Mouse (Mus musculus) thymus, postnatal 10 days (tissue): ENCODE measurements around the gene Lhfp.

Experiments used
- DNase-seq, 2 experiments: peaks; one replicate each; pipeline ENCODE4 v3.0.0; 2021; ENCODE audit warnings: low spot score in 2 of 2

The Lhfp gene

GRCm38 (mm10) chr3:53151607-53152006 is 110.3 kb downstream of the Lhfp start:
- no peak for DNase-seq

- DNase-seq = no peak
Measured at GRCm38 (mm10) chr3:53161963-53162362, 120.6 kb downstream of the Lhfp start.

- no peak for DNase-seq
Measured at GRCm38 (mm10) chr3:53165281-53165680, 124.0 kb downstream of the Lhfp start.

DNA sequence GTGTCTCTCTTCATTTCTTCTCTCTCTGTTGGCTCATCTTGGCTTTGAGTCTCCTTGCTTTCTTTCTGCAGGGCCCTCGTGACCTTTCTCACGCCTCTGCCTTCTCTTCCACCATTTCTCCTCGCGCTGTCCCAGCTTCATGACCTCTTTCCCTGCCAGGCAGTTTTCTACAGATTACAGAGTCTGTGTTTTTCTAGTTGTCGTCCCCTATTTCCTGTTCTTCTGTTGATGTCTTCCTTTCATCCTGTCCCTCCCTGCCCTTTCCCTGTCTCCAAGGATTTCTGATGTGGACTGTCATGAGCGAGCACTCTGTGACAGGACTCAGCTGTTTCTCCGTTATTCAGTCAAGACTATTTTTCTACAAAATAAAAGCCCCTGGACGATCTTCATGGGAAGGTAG is 124.7 kb downstream of the Lhfp start:
- no peak for DNase-seq

DNA sequence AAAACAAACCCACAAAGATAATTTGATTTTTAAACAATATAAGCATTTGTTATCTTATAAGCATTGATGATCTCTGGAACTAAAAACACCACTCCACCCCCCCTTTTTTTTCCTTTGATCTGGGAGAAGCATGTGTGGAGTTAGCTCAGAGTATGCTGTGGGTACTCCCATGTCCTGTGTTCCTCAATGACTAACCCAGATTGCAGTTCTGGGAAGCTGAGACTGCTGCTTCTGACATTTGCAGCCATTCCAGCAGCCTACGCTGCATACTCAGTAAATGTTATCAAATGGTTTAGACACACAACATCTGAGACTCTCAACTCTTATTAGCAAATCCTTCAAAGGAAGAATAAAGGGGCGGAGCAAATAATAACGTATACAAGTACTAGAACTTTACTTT is 128.2 kb downstream of the Lhfp start:
- no peak for DNase-seq

- no peak for DNase-seq
Measured at GRCm38 (mm10) chr3:53173310-53174063, 132.2 kb downstream of the Lhfp start.

GRCm38 (mm10) chr3:53179936-53180335 is 138.6 kb downstream of the Lhfp start:
- DNase-seq = no peak

DNA sequence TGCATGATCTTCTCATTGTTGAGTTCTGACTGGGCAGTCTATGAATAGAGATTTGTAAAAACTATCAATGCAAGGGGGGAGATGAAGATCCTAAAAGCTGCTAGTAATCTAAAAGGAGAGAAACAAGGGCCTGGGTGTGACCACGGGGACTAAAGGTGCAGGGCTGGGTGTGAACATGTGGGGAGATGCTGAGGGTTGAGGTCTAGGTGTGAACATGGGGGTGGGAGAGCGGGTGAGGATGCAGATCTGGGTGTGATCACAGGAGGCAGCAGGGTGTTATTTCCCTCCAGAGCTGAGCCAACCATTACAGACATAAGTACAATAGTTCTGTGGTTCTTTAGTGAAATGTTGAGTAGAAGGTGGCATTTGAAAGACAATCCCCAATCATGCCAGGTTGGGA is 144.1 kb downstream of the Lhfp start:
- no peak for DNase-seq

- no peak for DNase-seq
Measured at GRCm38 (mm10) chr3:53193441-53193840, 152.1 kb downstream of the Lhfp start.

GRCm38 (mm10) chr3:53195666-53196107 is 154.4 kb downstream of the Lhfp start:
- DNase-seq = no peak

- DNase-seq = no peak
Measured at GRCm38 (mm10) chr3:53200175-53200574, 158.8 kb downstream of the Lhfp start.

DNA sequence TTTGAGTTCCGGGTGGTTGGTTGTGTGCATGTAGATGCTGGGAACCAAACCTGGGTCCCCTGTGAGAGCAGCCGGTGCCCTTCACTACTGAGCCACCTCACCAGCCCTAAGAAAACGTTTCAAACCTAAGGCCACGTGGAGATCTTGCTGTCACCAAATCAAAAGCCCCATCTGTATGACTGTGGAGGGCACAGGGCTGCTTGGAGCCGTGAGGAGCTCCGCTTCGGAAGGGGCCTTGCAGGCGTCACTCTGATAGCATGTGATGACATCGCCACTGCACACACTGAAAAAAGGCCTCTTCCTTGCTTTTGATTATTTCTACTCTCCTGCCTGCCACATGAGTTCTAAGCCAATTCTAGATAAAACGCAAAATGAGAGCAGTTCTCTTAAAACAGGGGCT is 159.5 kb downstream of the Lhfp start:
- no peak for DNase-seq

GRCm38 (mm10) chr3:53201670-53202069 is 160.3 kb downstream of the Lhfp start:
- no peak for DNase-seq

GRCm38 (mm10) chr3:53202184-53202583 is 160.9 kb downstream of the Lhfp start:
- DNase-seq = no peak

DNA sequence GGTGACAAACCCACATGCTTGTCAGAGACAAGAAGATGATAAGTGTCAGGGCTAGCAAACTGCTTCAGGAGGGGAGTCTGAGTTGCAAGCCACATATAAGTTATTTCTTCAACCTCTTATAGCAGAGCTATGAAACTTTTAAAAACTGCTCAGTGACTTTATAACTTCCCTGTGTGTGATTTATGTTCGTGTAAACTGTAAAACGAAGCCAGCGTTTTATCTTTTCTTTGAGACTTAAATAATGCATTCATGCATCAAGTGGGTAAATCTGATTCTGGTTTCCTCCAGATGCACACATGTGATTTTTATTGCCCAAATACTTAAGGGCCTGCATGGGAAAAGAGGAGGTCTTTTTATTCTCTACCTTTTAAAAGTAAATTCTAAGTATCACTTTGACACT is 161.4 kb downstream of the Lhfp start:
- DNase-seq = no peak

GRCm38 (mm10) chr3:53203656-53204055 is 162.3 kb downstream of the Lhfp start:
- DNase-seq = no peak

- DNase-seq = no peak
Measured at GRCm38 (mm10) chr3:53204348-53204984, 163.1 kb downstream of the Lhfp start.

DNA sequence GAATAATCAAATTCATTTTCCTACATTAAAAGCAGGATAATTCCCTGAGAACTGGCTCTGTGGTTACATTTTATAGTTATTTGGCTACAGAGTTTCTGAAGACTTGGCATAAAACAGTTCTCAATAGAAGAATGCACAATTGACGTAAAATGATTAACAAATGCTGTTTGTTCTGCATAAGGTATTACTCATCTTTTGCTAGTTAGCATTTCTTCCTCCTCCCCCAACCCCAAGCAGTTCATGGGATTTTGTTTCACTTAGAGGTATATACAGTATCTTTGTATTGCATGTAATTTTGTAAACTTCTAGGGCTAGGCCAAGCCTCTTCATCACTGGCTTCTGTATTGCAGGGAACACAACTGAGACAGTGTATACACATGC is 163.6 kb downstream of the Lhfp start:
- DNase-seq = no peak

- DNase-seq = no peak
Measured at GRCm38 (mm10) chr3:53205706-53206105, 164.4 kb downstream of the Lhfp start.

- DNase-seq = no peak
Measured at GRCm38 (mm10) chr3:53206509-53207224, 165.3 kb downstream of the Lhfp start.

DNA sequence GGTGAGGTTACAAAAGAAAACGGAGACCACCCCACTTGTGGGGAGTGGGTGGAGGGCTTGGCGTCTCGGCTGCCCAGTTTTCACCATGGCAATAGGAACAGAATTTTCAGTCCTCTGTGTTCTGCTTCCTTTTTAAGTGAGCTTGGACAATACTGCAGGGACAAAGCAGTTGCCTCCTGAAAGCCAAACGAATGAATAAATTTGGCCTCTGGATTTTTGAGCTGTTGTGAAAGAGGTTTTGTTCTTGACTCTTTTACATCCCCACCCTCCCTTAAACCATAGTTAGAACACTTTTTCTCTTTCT is 165.8 kb downstream of the Lhfp start:
- no peak for DNase-seq

DNA sequence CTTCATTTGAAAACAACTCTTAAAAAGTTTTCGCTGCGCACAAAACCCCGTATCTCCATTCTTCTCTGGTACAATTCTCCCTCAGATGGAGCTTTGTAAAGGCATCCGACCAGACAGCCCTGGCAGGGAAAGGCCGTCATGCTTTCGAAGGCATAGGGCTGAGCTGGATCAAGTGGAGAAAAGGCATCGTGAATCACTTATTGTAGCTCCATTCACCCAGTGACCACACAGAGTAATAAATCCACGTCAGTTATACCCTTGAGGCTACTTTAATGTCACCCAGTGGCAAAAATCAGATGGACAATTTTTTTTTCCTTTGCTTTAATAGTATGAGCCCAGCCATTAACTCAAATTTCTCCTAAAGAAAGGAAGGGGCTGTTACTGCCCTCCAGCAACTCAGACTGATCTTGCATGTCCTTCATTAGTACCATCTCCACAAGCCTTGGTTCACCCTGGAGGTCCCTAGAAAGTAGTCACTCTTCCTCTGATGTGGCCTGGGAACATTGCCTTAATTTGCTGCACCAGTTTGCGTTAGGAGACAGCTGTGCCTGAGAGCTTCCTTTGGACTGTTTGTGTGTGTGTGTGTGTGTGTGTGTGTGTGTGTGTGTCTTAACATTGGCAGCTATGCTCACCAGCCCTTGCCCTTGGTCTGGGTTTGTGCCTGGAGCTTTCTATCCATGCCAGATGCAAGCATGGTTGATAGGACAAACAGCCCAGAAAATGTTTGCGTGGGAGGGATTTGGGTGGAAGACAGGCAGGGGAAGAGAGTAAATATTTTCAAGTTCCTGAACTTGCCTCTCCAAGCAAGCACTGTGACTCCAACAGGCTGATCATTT is 169.6 kb downstream of the Lhfp start:
- DNase-seq = no peak
